Mouse (Mus musculus) c-Kit-positive CD71-positive TER-119-negative erythroid progenitor cells, embryonic 14.5 days (primary cell): ENCODE data around the gene Thnsl2.

ENCODE experiments used
- DNase-seq: peaks from one replicate; pipeline ENCODE4 v3.0.0-alpha.2; 2013; ENCODE audit warnings: low read depth

The Thnsl2 gene

DNA sequence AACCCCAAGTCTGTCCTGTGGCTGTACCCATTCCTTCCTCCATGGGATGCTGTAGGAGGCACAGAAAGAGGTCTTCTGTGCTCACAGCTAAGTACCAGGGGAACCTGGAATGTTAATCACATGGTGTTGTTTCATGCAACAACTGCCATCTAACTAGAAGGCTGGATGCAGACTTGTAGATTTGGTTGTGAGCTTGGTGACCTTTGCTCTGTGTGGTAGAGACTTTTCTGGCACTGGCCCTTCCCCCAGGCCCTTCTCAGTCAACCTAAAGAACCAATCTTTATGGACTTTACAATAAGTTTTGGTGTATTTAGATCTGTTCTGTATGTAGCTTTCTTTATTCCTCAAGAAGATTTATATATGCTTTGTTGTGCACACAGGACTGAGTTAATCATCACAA, 13.2 kb downstream of the Thnsl2 start:
- DNase-seq: no peak

GRCm38 (mm10) chr6:71130269-71130668, 14.0 kb downstream of the Thnsl2 start:
- no peak for DNase-seq

DNA sequence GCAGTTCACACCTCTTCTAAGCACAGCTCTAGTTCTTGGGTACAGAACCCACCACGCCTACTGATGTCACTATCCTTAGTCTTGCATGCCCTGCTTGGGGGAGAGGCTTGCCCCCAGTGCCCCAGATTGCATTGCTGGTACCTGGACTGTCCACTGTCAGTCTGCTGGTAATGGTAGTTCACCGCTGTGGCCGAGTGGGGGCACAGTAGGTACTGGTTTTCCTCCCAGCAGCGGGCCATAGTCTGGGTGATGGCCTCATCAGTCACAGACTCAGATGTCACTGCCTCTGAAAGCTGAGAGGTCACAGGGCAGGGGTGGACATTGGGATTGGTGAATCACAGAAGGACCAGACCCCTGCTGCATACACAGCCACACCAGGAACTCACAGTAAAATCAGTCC, 15.2 kb downstream of the Thnsl2 start:
- no peak for DNase-seq

- DNase-seq: no peak
Measured at GRCm38 (mm10) chr6:71126290-71126689, 17.9 kb downstream of the Thnsl2 start.

DNA sequence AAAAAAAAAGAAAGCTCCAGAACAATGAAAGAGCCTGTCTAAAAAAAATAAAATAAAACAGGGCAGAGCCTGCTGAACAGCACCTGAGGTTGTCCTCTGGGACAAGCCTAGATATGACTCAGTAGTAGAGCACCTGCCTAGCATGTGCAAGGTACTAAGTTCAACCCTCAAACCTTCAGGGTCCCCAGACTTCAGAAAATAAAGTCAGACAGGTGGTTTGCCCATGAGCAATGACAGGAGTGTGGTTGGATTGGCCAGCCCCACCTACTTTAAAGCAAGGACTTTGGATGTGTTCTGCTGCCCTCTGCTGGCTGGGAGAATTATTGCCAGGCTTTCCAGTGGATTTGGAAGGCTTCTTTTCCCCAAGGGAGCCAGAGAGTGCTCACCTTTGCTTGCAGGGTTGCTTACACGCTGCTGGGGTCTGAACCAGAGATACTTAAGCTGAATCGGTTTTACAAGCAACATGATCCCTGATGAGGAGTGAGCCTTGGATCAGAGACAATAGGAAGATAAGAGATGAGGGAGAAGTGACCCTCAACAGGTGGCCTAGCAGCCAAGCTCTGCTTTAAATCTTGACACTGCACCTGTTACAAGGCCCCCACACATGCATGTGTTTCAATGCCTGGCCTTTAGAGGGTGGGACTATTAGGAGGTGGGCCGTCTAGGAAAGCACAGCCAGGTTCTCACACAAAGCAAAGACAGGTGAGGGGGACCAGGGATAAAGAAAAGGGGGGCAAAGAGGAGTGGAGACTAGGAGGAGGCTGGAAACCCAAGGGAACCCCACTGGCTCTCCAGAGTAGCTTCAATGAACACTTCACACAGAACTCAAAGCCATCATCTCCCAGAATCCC, 19.0 kb downstream of the Thnsl2 start:
- peak; percentile 54 for DNase-seq

- DNase-seq: no peak
Measured at GRCm38 (mm10) chr6:71119577-71120254, 24.5 kb downstream of the Thnsl2 start.

- DNase-seq: no peak
Measured at GRCm38 (mm10) chr6:71111419-71112113, 32.7 kb downstream of the Thnsl2 start.

DNA sequence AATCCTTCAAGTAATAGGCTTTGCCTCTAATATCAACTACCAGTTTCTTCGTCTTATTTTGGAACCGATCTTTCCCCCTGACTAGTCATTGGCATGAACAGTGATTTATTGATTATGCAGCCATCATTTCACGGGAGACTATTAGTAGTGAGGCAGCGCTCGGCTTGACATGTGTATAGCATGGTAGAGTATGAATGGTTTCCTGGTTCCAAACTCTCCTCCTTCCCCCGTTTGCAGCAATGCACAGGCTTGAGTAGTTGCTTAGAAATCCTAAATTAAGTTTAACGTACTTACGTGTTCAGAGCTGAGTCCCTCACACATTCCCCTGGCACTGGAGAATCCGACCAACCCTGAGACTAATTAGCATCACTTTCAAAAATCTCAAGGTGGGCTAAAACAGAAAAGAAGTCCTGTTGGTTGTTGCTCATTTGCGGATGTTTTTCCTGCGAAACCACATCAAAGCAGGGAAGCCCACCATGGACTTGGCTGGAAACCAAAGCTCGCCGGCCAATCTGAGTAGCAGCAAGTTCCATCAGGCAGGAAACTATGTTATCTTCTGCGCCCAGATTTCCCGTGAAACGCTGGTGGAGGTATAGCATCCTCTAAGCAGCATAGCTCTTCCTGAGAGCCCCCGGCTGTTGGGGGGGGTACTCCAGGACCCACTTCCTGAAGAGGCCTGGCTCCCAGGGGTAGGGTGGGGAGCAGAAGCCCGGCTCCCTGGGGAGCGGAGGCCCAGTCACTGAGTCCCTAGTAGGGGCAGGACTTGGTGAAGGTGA, 37.9 kb downstream of the Thnsl2 start:
- DNase-seq: no peak

DNA sequence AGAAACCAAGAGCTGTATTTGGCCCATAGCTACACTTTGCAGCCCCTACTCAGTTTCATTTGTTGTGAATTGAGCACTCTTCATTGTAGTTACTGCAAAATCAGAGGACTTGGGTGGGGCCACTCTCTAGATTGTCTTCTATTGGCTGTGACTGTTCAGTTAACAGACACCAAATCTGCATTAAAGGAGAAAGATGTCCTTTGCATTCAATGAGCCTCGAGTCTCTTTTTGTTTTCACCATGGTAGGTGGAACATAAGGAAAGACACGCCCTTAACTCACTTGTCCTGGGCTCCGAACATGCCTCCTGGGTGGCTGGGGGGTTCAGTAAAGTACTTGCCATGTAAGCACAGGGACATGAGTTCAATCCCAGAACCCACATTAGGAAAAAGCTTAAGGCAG, 48.1 kb downstream of the Thnsl2 start:
- no peak for DNase-seq

- DNase-seq: no peak
Measured at GRCm38 (mm10) chr6:71094693-71095092, 49.5 kb downstream of the Thnsl2 start.

- no peak for DNase-seq
Measured at GRCm38 (mm10) chr6:71093686-71094085, 50.6 kb downstream of the Thnsl2 start.

- no peak for DNase-seq
Measured at GRCm38 (mm10) chr6:71090475-71090874, 53.8 kb downstream of the Thnsl2 start.

GRCm38 (mm10) chr6:71089735-71090134, 54.5 kb downstream of the Thnsl2 start:
- no peak for DNase-seq

DNA sequence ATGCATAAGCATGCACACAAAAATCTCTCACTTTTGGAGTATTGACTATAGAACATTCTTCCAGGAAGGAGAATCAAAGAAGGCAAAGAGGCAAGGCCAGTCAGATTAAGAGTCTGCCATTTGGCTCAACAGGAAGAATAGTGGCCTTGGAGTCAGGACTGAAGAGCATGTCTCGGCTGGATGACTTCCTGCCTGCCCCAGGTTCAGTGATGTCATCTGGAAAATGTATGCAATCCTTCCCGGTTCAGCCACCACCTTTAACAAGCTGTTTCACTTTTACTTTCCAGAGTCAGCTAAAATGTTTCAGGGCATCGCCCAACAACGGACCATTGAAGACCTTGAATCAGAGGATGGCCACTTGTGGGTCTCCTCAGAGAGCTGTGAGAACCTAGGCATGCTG, 55.2 kb downstream of the Thnsl2 start:
- no peak for DNase-seq

- DNase-seq: no peak
Measured at GRCm38 (mm10) chr6:71083441-71083840, 60.8 kb downstream of the Thnsl2 start.

DNA sequence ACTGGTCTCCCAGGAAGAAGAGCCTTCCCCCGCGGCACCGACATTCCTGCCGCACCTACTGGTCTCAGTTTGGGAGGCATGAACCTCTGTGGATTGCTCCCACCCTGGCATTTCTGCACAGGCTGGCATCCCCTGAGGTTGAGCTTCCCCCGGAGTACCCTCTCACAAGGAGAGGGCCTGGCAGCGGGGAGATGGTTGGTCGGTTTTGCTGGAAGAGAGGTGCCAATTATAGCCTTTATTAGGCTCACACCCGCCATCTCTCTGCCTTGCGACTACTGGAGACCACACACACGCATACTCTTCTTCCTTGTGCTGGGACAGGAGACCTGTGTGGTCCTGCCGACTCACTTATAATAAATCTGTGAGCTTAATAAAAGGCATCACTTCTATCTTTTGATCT, 62.2 kb downstream of the Thnsl2 start:
- DNase-seq: no peak

DNA sequence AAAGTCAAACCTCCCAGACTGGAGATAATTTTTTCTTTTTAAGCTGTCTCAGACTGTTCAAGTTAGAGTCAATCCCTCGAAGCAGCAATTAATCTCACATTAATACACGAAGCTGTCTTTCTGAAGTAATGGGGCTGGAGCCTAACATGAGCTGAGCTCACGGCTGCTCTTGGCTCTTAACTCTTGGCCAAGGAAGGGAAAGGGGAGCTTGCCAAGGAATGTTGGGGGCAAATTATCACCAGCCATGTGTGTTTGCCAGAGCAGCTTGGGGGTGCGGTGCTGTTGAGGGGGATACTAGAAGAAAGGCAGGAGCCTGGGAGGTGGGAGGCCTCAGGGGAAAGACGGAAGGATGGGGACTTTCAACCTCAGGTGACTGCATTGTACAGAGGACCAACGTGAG, 63.0 kb downstream of the Thnsl2 start:
- DNase-seq: no peak
